Mouse (Mus musculus) bone marrow, adult 2 months (tissue): Measurements from ENCODE around the gene Commd9. TPM values are rescaled to one million over a fixed set of nuclear protein-coding genes. Genes with fewer than 3 reads are reported as not detected.

Experiments used
- H3K27ac ChIP-seq: fragments of 200-500 bp; 2 replicates; pipeline ENCODE4 v1.5.1; 2012; ENCODE audit warnings: low read depth, mild to moderate bottlenecking, control low read depth, inconsistent platforms, low read length; ENCODE audit not compliant: control insufficient read depth, poor library complexity, insufficient read depth
- H3K4me1 ChIP-seq: fragments of 200-500 bp; 2 replicates; pipeline ENCODE4 v1.6.1; 2011; ENCODE audit warnings: low read length; ENCODE audit not compliant: control insufficient read depth, insufficient read depth
- H3K4me3 ChIP-seq: fragments of 200-500 bp; replicated peaks from 2 replicates; pipeline ENCODE3; 2011; ENCODE audit warnings: mild to moderate bottlenecking, low read depth, low read length, control low read depth; ENCODE audit not compliant: control insufficient read depth
- CTCF ChIP-seq: fragments of 200-500 bp; IDR thresholded peaks from 2 replicates; pipeline ENCODE4 v1.5.1; 2011; ENCODE audit warnings: low read length, control low read depth; ENCODE audit not compliant: control insufficient read depth, insufficient read depth
- POLR2A ChIP-seq: fragments of 200-500 bp; IDR thresholded peaks from 2 replicates; pipeline ENCODE4 v1.6.1; 2011; ENCODE audit warnings: low read depth, mild to moderate bottlenecking, control low read depth, low read length, borderline replicate concordance; ENCODE audit not compliant: control insufficient read depth
- WGBS: fragments of 180-500 bp; shearing (Covaris S2); methylation state at CpG from one replicate; pipeline ENCODE4 v1.1.7; 2018; 5-methylcytosine and 5-hydroxymethylcytosine counted together
- polyA plus RNA-seq: library from polyadenylated mRNA; stranded (reverse); fragments of >200 nt; gene quantifications from 2 replicates; pipeline ENCODE4 v1.2.4, GENCODE M21; 2011; ENCODE audit warnings: low replicate concordance; ENCODE audit not compliant: missing spikeins, insufficient read depth, insufficient read length

Commd9 gene
- polyA plus RNA-seq, 1 experiment: 11.5 TPM

GRCm38 (mm10) chr2:101925183-101925582 is 39.1 kb downstream of the Commd9 start:
- H3K4me3 ChIP-seq: no peak overlapping the region
- H3K4me1 ChIP-seq: no peaks in the 10 kb centered on the region
- 79% methylated on average over 3 of the region's 3 CpGs for WGBS
- no peak overlapping the region for H3K27ac ChIP-seq
- no peak for TF ChIP-seq CTCF
- TF ChIP-seq POLR2A: no peak

GRCm38 (mm10) chr2:101925591-101926188 is 39.6 kb downstream of the Commd9 start:
- WGBS: 85% methylated on average over 12 of the region's 12 CpGs
- Histone ChIP-seq H3K27ac (no peak overlapping the region), H3K4me3 (no peak overlapping the region), H3K4me1 (no peaks in the 10 kb centered on the region)
- TF ChIP-seq CTCF: no peak
- no peak for TF ChIP-seq POLR2A

GRCm38 (mm10) chr2:101932169-101932936 is 46.3 kb downstream of the Commd9 start:
- H3K4me1 ChIP-seq: no peaks in the 10 kb centered on the region
- 83% methylated on average over 14 of the region's 14 CpGs for WGBS
- no peak overlapping the region for H3K27ac ChIP-seq
- TF ChIP-seq POLR2A: no peak
- no peak for TF ChIP-seq CTCF
- no peak overlapping the region for H3K4me3 ChIP-seq

GRCm38 (mm10) chr2:101933301-101933700 is 47.3 kb downstream of the Commd9 start:
- WGBS: 75% methylated on average over 3 of the region's 3 CpGs
- H3K4me1 ChIP-seq: no peaks in the 10 kb centered on the region
- no peak overlapping the region for H3K4me3 ChIP-seq
- no peak overlapping the region for H3K27ac ChIP-seq
- TF ChIP-seq POLR2A: no peak
- TF ChIP-seq CTCF: no peak

GRCm38 (mm10) chr2:101935006-101935405 is 49.0 kb downstream of the Commd9 start:
- WGBS: 85% methylated on average over 1 of the region's 1 CpGs
- Histone ChIP-seq H3K4me3 (no peak overlapping the region), H3K27ac (no peak overlapping the region), H3K4me1 (no peaks in the 10 kb centered on the region)
- TF ChIP-seq CTCF (no peak), POLR2A (no peak)

- WGBS: 83% methylated on average over 7 of the region's 7 CpGs
- no peak overlapping the region for H3K4me3 ChIP-seq
- no peak for TF ChIP-seq CTCF
- TF ChIP-seq POLR2A: no peak
- H3K27ac ChIP-seq: no peak overlapping the region
- no peaks in the 10 kb centered on the region for H3K4me1 ChIP-seq
Measured at GRCm38 (mm10) chr2:101950716-101951520, 64.9 kb downstream of the Commd9 start.

Other genes starting within 250 kb of the Commd9 start
- gene Rag1, start 236.7 kb upstream of the Commd9 start, polyA plus RNA-seq: 3.0 and 11.2 TPM in 2 replicates
- gene B230118H07Rik, start 236.7 kb upstream of the Commd9 start, polyA plus RNA-seq: 12.5 and 32.8 TPM in 2 replicates
- 2.6 and 6.7 TPM in 2 replicates for gene Traf6, start 207.8 kb upstream of the Commd9 start, polyA plus RNA-seq
- 1.0 and 8.4 TPM in 2 replicates for gene Prr5l, start 3.2 kb upstream of the Commd9 start, polyA plus RNA-seq